In the genomic region with DNA sequence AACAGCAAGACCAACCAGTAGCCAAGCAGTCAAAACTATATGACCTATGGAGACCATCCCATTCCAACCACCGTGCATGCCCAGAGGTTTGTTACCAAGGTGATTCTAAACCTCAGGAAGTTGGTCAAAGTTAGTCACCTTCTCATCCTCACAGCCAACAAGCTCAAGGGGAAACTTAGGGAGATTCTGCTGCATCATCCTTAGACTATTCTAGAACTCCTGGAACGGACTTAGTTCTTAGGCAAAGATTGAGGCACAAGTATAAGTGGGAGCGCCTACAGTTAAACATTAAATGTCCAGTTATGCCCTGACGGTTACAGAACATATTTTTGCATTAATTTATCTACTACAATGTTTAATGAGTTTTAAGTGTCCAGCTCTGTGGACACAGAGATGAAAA, we compare ENCODE assay signal across 22 mouse cellular contexts. TPM values are rescaled to one million over a fixed set of nuclear protein-coding genes. Genes with fewer than 3 reads are reported as not detected.
A peak's percentile ranks its signal among the peaks of the same experiment; 100 is the strongest.
DNase-seq lines count a peak whose midpoint lies in the region; ATAC-seq lines count a peak whose summit lies in the region.
"Had no signal": no experiment of that assay in that cellular context is flagged by ENCODE, and none has a peak within 500 bp of the region (broad histone marks: within the 10 kb centered on the region; RNA-seq: fewer than 3 reads in every experiment).

No protein-coding gene starts in this region.

- peaks cover 9% of the 10 kb centered on the region for H3K4me1 ChIP-seq in liver, embryonic 11.5 days (replicated peaks; ENCODE audit: control insufficient read depth, insufficient read depth, low read length)
- no peaks in the 10 kb centered on the region for H3K4me1 ChIP-seq in embryonic facial prominence, embryonic 10.5 days
- H3K4me1 ChIP-seq in liver, embryonic 13.5 days (replicated peaks), result peaks cover 59% of the 10 kb centered on the region
- H3K4me1 ChIP-seq: forebrain, embryonic 13.5 days; limb, embryonic 12.5 days; midbrain, embryonic 13.5 days had no signal

- no peak for DNase-seq in liver, embryonic 11.5 days (ENCODE audit: low spot score)
- DNase-seq in liver, result no peak
- DNase-seq in embryonic facial prominence, embryonic 10.5 days (ENCODE audit: low spot score), result no peak
- peak; percentile 22 for DNase-seq in liver, embryonic 13.5 days
- DNase-seq in cerebellum, adult 8-10 months, result no peak
- no peak for DNase-seq in right cerebral cortex, postnatal 4 days
- DNase-seq in adrenal gland, postnatal 14 days, result no peak
- DNase-seq: adrenal gland, adult 8-10 months; cerebellum, adult 18-20 months; cerebellum, postnatal 14 days; gastrocnemius, postnatal 14 days; kidney, adult 18-20 months; kidney, postnatal 36 days; lung, adult 18-20 months; lung, postnatal 4 days; thymus, postnatal 4 days had no signal

- no peaks in the 10 kb centered on the region for H3K36me3 ChIP-seq in liver, embryonic 11.5 days (ENCODE audit: control insufficient read depth, insufficient read depth, low read length)
- no peaks in the 10 kb centered on the region for H3K36me3 ChIP-seq in embryonic facial prominence, embryonic 10.5 days (replicated peaks)
- peaks cover 18% of the 10 kb centered on the region for H3K36me3 ChIP-seq in liver, embryonic 13.5 days
- H3K36me3 ChIP-seq: G1E; limb, embryonic 12.5 days; midbrain, embryonic 13.5 days had no signal

- 0 out of 2 replicates have a peak overlapping the region, but pooled peaks have one; percentile 26 for H3K4me2 ChIP-seq in liver, embryonic 11.5 days
- peak overlapping the region; percentile 54 for H3K4me2 ChIP-seq in liver, embryonic 13.5 days
- H3K4me2 ChIP-seq: forebrain, embryonic 13.5 days; limb, embryonic 12.5 days; midbrain, embryonic 13.5 days had no signal

- WGBS in liver, embryonic 11.5 days, result 81% methylated on average over 4 of the region's 4 CpGs
- WGBS in embryonic facial prominence, embryonic 10.5 days, result 92% methylated on average over 4 of the region's 4 CpGs
- 70% methylated on average over 4 of the region's 4 CpGs for WGBS in liver, embryonic 13.5 days (ENCODE audit: insufficient replicate concordance)

- H3K9me3 ChIP-seq in liver, embryonic 11.5 days (ENCODE audit: control insufficient read depth, low read length), result no peaks in the 10 kb centered on the region
- H3K9me3 ChIP-seq in embryonic facial prominence, embryonic 10.5 days, result no peaks in the 10 kb centered on the region
- no peaks in the 10 kb centered on the region for H3K9me3 ChIP-seq in liver, embryonic 13.5 days (replicated peaks)
- H3K9me3 ChIP-seq: forebrain, embryonic 13.5 days; G1E; limb, embryonic 12.5 days; midbrain, embryonic 13.5 days had no signal

- peak; percentile 44; the same call in 1 of the 2 replicates for ATAC-seq in liver, embryonic 11.5 days (replicated peaks; ENCODE audit: low FRiP score)
- peak; percentile 54; the same call in 1 of the 2 replicates for ATAC-seq in liver, embryonic 13.5 days (ENCODE audit: low read depth)
- ATAC-seq: forebrain, embryonic 13.5 days; hindbrain, embryonic 16.5 days; lung, postnatal 0 days; midbrain, embryonic 13.5 days had no signal

- no peaks in the 10 kb centered on the region for H3K27me3 ChIP-seq in liver, embryonic 11.5 days (replicated peaks; ENCODE audit: control insufficient read depth, insufficient read depth, low read length)
- no peaks in the 10 kb centered on the region for H3K27me3 ChIP-seq in embryonic facial prominence, embryonic 10.5 days (replicated peaks; ENCODE audit: low read depth, poor library complexity, severe bottlenecking)
- H3K27me3 ChIP-seq in liver, embryonic 13.5 days, result no peaks in the 10 kb centered on the region
- H3K27me3 ChIP-seq: forebrain, embryonic 13.5 days; limb, embryonic 12.5 days; midbrain, embryonic 13.5 days had no signal

- peak overlapping the region; percentile 60 for H3K27ac ChIP-seq in liver, embryonic 11.5 days (ENCODE audit: low read depth, low read length)
- 0 out of 2 replicates have a peak overlapping the region, but pooled peaks have one; percentile 15 for H3K27ac ChIP-seq in embryonic facial prominence, embryonic 10.5 days (replicated peaks)
- peak overlapping the region; percentile 90 for H3K27ac ChIP-seq in liver, embryonic 13.5 days
- H3K27ac ChIP-seq: forebrain, embryonic 13.5 days; limb, embryonic 12.5 days; midbrain, embryonic 13.5 days had no signal

- no peak overlapping the region for H3K9ac ChIP-seq in liver, embryonic 11.5 days (ENCODE audit: low read depth, low read length)
- peak overlapping the region; percentile 37; the same call in 1 of the 2 replicates for H3K9ac ChIP-seq in liver, embryonic 13.5 days
- H3K9ac ChIP-seq: forebrain, embryonic 13.5 days; limb, embryonic 12.5 days; midbrain, embryonic 13.5 days had no signal

- H3K4me3 ChIP-seq in liver, embryonic 11.5 days (ENCODE audit: low read depth, low read length), result no peak overlapping the region
- no peak overlapping the region for H3K4me3 ChIP-seq in embryonic facial prominence, embryonic 10.5 days
- H3K4me3 ChIP-seq in liver, embryonic 13.5 days (replicated peaks), result peak overlapping the region; percentile 27; the same call in 1 of the 2 replicates
- H3K4me3 ChIP-seq: forebrain, embryonic 13.5 days; limb, embryonic 12.5 days; midbrain, embryonic 13.5 days had no signal

RNA-seq across cellular contexts. Expression of a gene that starts 54.7 kb away (rescaled TPM):
- 21.6 and 25.3 TPM in 2 replicates for polyA plus RNA-seq in liver, embryonic 11.5 days (2014; fragmentation: Nextera tagmentation; extraction: Ambion mirVana)
- 17.0 and 18.2 TPM in 2 replicates for polyA plus RNA-seq in embryonic facial prominence, embryonic 10.5 days (2016; fragmentation: Nextera tagmentation; extraction: Ambion mirVana)
- polyA plus RNA-seq in liver, embryonic 13.5 days (2015; fragmentation: Nextera tagmentation; extraction: Ambion mirVana), result 26.0 and 32.6 TPM in 2 replicates
- total RNA-seq in adrenal gland, postnatal 14 days (2021), result 65.2 and 68.4 TPM in 2 replicates
- polyA plus RNA-seq: G1E had no signal

Comparison
In these comparisons a context has a peak if more than half of its experiments do, and no peak if none do; other contexts are left out.
1. H3K27ac ChIP-seq: peak in every context shown above with its lines; median percentile 90 in liver, embryonic 13.5 days; 60 in liver, embryonic 11.5 days; 15 in embryonic facial prominence, embryonic 10.5 days.